Mouse (Mus musculus) heart, adult 10 weeks (tissue): Measurements from ENCODE around the gene Melk. TPM values are rescaled to one million over a fixed set of nuclear protein-coding genes. Genes with fewer than 3 reads are reported as not detected.

Source experiments
- polyA plus RNA-seq: library from polyadenylated mRNA; stranded (reverse); fragments of 350-450 nt; fragmentation: Illumina TruSeq; extraction: RNeasy Lipid Tissue Mini Kit (QIAGEN cat#74804); gene quantifications from one replicate; pipeline ENCODE4 v1.2.3, GENCODE M21; 2014; ENCODE audit warnings: low read depth, low replicate concordance

Melk gene
- not detected for polyA plus RNA-seq

DNA sequence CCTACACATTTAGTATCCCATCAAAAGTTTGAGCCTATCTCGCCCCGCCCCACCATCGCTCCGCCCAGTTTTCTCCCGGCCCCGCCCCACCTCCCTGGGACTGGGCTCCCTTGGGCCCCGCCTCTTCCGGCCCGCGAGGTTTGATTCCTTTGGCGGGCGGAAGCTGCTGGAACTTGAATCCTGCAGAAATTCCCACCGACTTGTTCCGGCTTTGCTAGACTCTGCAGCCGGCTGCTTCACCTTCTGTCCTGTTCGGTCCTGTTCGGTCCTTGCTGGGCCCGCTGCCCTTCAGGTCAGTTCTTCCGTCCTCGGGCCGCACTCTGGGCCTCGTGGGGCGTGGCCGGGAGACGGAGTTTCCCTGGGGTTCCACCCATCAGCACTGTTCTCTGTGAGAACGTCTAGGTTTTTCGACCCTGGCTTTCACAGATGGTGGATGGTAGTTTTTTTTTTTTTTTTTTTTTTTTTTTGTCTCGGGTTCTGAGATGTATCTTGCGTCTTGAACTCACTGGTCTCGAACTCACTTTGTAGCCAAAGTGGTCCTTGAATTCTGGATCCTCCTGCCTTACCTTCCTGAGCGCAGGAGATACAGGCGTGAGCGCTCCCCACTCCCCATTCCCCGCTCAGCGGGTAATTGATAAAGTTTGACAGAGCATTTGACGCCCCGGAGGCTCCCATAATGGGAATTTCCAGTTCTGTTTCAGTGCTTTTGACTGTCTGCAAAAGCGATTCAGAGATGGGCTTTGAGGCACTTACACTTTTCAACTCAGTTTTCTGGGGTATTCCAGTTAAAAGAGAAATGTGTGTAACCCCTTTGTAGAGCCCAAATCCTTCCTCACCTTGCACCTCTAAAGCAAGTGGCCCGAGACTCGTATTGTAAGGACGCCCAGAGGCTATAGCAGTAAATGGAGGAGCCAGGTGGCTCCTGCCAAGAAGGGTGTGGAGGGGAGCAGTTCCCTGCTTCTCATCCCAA, at the start of gene Melk:
Gene Melk, plus strand, starts transcription at position 96 of the 970 bp plus-strand sequence.

Other genes with a start within 250 kb of the Melk start
- gene Gne, start 216.7 kb upstream of the Melk start, polyA plus RNA-seq = 18.7 TPM
- gene Rnf38, start 67.1 kb upstream of the Melk start, polyA plus RNA-seq = 22.1 TPM